Mouse (Mus musculus) adrenal gland (tissue): ENCODE data around the gene Catsper4.

ENCODE experiments used
- intact Hi-C: fragments of 180-260 bp; cut with DNase I; formaldehyde crosslinking; loops from one replicate; pipeline ENCODE4 v1.15.1; 2025
- long read RNA-seq, 2 experiments: library from polyadenylated mRNA; unstranded; transcript quantifications; one replicate each; pipeline ENCODE4 v2.0.0; 2020; ENCODE audit warnings: borderline replicate concordance in 1 of 2; ENCODE audit not compliant: insufficient replicate concordance in 1 of 2

Gene Catsper4
- long read RNA-seq, experiment 1, result 0 reads
- long read RNA-seq, experiment 2, result 0 reads

DNA sequence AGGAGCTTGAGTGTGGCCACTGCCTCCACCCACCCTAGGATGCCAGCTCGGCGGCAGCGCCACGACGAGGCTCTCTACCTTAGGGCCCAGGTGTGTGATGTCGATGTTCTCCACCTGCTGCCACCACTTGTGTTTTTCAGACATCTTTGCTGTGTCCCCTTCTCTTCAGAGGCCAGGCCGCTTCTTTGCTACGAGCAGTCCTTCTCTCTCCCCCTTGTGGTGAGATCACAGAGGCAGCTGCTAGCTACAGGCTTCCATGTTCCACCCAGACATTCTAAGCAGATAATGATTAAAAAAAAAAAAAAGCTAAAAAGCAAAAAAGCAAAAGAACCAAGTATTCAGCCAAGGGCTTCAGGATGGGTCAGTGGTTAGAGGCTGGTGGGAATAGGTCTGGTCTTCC is at the start of gene Catsper4:
TSS of gene Catsper4 (minus strand) at position 190 of the 400 bp plus-strand sequence.
- intact Hi-C loops, result no loop called here

DNA sequence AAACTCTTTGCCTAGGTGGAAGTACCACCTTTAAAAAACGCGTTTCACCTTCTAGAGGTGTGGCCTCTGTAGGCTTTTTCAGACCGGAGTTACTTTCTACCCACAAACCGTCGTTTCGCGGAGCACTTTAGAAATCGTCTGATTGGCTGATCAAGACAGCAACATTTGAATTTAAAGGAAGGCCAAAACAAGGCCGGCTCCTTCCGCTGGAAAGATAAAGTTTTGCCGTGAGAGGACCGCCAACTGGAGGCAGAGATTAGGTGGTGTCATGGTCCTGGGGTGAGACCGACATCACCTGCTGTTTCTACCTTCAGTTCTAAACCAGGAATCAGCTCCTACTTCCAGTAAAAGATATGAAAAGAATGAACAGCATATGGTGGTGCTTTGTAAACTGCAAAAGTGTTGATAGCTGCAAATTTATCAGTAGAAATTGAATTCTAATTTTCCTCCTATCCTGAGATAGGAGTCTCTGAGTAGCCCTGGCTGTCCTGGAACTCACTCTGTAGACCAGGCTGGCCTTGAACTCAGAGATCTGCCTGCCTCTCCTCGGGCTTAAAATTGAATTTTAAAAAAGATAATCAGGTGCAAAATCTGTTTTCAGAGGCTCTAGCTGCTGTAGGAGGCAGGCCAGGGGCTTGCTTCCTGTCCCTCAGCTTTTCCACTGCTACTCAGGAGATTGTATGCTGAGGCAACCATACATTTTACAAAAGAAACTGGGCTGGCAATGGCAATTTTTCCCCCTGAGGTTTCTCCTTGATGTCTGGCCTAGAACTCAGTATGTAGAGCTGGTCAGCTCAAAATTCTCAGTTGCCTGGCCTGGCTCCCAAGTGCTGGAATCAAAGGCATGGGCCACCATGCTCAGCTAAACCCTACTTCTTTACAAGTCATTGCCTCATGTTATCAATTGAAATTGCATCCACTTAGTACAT is 46.5 kb upstream of the Catsper4 start:
- intact Hi-C loops, result no loop called here

DNA sequence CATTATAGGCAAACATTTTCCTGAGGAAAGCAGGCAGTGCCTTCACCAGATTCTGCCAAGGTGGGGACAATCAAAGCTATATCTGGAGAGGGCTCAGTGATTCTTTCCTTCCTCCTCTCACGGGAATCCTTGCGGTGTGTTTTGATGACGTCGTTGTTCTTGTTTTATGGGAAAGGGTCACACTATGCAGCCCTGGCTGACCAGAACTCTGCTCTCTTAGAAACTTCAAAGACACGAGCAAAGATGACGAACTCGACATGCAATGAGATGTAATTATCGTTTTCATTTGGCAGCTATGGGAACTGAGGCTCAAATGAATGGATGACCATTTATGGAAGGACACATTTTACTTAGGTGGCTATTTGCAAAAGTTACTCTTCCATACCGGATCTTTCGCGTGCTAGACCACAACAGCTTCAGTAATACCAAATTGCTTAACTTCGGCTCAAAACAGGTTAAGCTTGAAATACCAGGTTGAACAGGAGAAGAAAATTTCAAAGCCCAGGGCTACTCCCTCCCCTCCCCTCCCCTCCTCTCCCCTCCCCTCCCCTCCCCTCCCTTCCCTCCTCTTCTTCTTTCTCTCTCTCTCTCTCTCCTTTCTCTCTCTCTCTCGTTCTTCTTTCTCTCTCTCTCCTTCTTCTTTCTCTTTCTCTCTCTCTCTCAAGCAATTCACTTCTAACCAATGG is 45.7 kb upstream of the Catsper4 start:
- intact Hi-C loops, result no loop called here

DNA sequence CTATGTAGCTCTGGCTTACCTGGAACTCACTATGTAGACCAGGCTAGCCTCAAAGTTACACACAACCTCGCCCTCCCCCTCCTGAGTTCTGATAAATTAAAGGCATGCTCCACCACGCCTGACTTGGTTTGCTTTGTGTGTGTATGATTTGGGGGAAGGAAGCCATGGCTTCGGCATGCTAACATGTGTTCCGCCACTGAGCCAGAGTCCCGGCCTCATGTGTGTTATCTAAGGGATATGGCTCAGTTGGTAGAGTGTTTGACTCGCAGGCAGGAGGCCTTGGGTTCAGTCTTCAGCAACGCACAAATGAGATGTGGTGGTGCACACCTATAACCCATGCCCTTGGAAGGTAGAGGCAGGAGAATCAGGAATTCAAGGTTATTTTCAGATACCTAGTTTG is 44.8 kb upstream of the Catsper4 start:
- intact Hi-C loops, result no loop called here

DNA sequence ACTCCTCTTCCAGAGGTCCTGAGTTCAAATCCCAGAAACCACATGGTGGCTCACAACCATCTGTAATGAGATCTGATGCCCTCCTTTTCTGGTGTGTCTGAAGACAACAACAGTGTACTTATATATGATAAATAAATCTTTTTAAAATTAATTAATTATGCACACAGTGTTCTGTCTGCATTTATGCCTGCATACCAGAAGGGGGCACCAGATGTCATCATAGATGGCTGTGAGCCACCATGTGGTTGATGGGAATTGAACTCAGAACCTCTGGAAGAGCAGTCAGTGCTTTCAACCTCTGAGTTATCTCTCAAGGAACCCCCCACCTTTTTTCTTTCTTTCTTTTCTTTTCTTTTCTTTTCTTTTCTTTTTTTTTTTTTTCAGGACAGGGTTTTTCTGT is 42.4 kb upstream of the Catsper4 start:
- intact Hi-C loops, result loop anchor here (5.0 to 10.0 kb wide), 2 partner anchors 118 to 205 kb away; no protein-coding TSS in a partner anchor

DNA sequence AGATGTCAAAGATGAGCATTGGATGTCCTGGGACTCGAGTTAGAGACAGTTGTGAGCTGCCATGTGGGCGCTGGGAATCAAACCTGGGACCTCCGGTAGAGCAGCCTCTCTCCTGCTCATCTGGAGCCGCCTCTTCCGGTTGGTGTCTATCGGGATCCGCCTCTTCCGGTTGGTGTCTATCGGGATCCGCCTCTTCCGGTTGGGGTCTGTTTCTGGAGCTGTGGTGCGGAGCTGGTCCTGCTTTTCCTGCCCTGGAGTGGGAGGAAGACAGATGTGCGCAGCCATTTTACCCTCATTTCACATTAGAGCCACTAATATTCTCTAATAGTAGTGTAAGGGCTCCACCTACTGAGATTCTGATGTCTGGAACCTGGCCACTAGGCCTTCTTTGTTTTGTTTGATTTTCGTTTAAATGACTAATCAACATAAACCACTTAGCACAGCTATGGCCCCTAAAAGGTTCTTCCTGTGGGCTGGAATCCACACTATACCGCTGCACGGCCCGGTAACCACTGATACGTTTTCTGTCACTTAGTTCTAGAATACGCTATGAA is 41.0 kb upstream of the Catsper4 start:
- intact Hi-C loops, result loop anchor here (5.0 to 10.0 kb wide), 2 partner anchors 119 to 207 kb away; no protein-coding TSS in a partner anchor

DNA sequence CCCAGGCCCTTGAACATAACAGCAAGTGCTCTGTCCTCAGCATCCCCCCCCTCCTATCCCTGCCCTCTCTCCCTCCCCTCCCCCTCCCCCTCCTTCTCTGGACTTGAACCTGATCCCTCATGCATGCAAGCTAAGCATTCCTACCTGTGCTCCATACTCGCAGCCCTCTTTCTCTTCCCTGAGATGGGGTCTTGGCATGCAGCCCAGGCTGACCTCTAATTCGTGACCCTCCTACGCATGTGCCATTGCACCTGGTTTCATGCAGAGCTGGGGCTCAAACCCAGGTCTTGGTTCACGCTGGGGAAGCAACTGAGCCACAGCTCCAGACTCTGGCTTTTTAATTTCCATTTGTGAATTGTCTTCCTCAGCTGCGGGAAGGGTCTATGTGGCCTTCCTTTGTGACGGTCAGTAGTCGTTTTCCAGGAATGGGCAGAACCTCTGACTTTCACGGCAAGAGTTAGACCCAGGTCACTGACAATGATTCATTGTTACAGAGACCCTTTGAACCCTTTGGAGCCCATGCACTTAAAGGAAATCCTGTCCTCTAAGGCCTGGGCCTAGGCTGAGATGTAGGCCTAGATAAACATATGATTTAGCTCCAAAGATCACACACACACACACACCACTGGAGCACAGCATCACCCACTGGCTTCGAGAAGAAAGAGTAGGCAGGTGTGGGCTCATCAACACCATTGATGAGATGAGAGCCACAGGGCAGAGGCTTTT is 38.8 kb upstream of the Catsper4 start:
- intact Hi-C loops, result loop anchor here (5.0 to 10.0 kb wide), 2 partner anchors 121 to 209 kb away; no protein-coding TSS in a partner anchor

DNA sequence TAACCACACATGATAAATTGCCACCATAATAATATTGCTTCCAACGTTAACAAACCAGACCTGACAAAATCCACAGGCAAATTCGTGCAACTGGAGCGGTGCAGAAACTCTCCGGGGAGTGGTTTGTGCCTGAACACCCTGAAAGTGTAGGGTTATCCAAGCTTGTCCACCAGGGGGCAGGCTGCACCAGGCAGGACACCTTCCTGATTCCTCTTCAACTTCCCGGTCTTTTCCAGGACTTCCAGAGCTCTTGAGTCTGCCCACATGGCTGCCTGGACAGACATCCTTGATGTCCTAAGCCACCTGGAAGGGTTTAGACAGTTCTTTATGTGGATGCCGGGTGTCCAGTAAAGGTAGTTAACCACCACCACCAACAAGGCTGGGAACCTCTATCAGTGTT is 36.0 kb upstream of the Catsper4 start:
- intact Hi-C loops, result loop anchor here (10.0 kb wide), 1 partner anchor 212 kb away; no protein-coding TSS in a partner anchor

DNA sequence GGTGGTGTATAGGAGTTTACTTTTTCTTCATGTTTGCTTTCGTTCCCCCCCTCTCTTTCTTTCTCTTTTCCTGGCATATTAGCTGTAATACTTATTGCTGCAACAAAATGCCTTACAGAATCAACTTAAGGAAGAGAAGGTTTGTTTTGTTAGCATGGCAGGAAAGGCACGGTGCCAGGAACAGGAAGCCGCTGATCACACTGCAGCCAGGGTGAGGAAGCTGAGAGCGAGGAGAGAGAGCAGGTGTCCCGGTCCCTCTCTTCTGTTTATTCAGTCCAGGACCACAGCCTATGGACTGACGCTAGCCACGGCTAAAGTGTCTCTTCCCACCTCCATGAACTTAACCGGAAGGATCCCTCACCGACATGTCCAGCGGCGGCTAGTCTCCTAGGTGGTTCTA is 31.2 kb upstream of the Catsper4 start:
- intact Hi-C loops, result no loop called here

DNA sequence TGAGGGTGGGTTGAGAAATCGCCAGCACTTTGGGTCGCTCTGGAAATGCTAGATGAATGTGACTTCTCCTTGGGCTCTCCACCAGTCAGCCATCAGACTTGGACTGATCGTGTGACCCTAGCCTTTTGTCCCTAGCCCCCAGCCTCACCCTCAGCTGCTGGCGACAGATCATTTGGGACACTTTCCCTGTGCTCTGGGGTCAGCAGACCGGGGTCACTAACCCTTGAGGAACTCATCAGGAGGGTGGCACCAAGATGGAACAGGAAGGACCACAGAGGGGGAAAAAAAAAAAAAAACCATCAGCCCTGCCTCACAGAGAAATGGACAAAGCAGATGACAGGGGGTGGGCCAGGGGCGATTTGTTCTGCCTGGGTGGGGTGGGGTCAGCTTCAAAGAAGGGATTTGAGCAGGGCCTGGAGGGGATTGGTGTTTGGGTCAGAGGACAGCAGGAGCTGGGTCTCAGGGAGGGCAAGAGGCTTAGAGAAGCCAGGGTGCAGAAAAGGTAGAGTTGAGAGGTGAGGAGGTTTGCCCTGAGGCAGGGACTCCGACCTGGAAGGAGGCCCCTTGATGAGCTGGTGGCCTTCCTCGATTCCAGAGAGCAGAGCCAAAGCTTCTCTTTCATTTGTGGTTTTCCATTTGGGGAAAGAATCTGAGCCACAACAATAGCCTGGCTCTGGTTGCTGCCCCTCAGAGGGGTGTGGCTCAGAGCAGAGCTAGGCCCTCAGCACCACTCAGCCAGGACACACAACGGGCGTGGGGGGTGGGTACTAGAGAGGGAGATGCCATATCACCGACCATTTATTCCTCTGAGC is 30.2 kb upstream of the Catsper4 start:
- intact Hi-C loops, result no loop called here

DNA sequence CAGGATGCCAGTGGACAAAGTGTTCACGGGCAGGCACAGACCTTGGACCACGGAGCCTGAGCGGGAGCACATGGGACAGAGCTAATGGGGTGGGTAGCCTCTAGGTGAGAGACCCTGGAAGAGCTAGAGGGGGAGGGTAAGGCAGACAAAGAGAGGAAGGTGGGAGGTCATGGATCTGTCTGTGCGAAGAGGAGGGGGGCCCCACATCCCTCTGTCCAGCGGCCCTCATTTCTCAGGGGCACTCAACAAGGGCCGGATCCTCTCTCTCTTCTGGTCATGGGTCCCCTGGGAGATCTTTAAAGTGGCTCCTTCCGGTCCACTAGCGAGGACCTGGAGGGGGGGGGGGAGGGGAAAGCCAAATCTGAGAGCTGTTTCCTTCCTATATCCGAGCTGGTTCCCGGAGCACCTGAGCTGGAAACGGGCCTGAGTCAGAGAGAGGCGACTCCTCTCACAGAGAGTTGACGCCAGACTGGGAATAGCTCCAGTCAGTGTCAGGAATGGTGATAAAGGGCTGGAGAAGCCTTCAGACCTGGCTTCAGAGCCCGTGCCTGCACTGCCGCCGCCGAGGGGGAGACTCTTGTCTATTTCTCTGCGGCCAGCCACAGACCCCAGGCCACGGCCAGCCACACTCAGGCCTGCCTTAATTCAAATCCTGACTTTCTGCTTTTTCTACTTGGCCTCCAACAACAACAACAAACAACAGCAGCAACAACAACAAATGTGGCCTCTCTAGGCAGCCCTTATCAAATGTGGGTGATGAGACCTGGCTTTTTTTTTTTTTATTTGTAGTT is 29.4 kb upstream of the Catsper4 start:
- intact Hi-C loops, result no loop called here

DNA sequence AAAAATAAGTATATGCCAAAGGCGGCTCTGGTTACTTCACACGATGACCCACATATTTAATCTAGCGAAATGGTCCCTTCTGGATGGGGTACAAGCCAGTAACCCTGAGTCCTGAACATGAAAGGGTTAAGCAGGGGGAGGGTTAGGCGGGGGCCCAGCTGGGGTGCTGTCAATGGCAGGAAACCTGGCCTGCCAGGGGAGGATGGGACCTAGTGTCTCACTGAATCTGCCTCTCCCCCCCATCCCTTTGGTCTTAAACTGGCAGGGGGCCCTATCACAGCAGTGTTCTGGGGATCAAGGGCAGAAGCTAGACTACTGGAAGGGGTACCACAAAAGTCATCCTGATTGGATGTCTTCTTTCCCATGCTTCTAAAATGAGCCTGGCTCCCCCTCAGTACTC is 28.7 kb upstream of the Catsper4 start:
- intact Hi-C loops, result no loop called here

DNA sequence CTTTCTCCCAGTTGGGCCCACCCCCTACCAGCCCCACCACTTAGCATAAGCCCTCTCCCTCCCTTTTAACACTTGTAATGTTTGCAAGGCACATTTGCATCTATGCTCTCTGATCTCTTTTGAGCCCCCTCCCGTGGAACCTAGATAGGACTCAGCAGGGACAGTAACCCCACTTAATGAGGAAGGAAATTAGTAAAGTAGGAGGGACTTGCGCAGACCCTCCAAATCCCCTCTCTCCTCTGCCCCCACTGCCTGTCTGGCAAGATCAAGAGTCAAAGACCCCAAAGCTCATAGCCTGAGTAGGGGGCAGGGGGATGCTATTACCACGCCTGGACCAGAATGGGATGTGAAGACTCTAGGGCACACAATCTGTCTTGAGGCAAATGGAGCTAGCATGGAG is 27.7 kb upstream of the Catsper4 start:
- intact Hi-C loops, result no loop called here

DNA sequence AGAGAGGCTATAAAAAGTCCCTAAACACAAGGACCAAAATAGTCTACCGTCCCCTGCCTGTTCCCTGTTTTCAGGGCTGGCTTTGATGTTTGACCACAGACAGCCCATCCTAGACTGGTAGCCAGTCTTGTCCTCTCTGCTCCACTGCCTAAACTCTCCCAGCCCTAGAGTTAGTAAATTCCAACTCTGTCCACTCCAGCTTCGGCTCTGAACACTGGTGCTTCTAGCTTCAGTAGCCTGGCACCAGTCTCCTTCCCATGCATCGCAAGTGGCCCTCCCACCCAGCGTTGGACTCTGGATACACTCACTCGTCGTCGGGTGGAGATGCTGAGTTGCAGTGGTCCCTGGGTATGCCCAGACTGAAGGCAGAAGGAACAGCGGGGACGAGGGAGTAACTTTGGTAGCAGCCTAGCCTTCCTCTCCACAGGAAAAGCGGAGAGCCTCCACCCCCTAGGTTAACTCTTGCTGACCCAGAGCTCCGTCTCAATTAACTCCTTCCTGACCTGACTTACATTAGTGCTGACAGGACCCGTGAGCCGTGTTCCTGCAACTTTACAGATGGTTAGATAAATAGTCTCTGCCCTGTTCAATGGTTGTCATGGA is 26.6 kb upstream of the Catsper4 start, which contains the start of gene Grrp1:
TSS of gene Grrp1 (minus strand) at position 385 of the 603 bp plus-strand sequence.
- intact Hi-C loops, result no loop called here

DNA sequence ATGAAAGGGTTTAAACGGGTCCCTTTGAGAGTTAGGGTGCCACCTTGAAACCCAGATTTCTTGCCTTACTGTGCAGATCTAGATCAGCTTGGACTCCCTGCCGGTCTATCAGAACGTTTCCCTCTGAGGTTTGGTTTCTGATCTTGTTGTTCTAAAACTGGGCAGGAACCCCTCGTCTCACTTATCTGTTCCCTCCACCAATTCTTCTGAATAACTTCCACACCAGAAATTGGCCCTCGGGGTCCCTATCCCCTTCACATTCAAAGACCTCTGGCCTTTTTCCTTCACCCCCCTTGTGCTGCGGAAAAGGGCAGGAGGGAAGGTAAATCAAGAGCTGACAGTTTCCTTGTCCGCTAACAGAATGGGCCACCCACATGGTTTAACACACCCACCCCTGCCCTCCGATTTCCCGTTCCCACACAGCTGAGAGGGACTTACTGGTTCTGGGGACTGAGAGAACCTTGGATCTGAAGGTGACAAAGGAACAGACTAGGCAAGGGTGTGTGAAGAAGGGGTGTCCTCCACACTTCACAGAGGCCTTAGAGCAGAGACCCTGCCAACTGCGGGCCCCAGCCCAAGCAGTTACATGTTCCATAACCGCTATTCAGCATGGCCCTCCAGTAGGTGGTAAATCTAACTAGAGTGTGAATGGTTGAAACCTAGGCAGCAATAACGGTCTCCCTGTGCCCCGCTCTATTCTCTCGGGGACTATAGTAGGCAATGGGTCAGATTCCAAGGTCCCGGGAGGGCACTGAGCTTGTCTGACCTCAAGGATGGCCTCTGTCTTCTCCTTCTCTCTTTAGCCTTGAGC is 25.9 kb upstream of the Catsper4 start:
- intact Hi-C loops, result no loop called here

DNA sequence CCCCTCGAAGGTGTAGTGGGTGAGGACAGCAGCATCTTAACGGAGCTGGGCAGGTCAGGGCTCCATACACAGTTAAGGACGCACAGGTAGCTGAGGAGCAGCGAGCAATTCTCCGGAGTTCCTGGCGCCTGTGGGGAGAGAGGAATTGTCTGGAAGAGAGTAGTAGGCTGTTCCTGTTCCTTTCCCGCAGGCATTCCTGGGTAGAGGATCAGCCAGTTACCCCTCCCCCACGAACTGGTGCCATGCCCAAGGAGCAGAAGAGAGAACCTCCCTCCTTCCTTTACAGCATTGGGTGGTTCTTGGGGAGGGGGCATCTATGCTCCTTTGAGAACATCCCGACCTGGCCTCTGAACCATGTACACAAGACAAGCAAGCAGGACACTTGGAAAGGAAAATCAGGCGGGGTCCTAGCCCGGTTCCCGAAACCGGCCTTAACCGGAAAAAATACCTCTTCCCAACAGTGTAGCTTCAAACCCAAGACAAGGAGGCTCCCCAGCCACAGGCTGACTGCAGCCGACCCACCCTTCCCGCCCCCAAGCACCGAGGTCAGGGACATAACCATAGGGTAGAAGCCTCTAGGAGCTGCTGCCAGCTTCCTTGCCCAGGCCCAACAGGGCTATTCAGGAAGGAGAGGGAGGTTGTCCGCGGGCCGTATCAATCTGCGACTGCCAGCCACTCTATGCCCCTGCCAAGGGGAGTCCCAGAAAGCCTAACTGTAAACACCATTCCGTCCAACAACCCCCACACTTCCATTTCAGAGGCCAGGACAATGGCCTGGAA is 25.1 kb upstream of the Catsper4 start:
- intact Hi-C loops, result no loop called here
